Mouse (Mus musculus): Measurements from ENCODE around the gene Smarcb1.
A peak's percentile ranks its signal among the peaks of the same experiment; 100 is the strongest.

Smarcb1 gene

GRCm38 (mm10) chr10:75921026-75921725, at the start of gene Smarcb1:
TSS of gene Smarcb1 (minus strand) at chr10:75921617.
- DNase-seq (ENCODE audit: extremely low read depth, low read depth) = peak; percentile 78

- DNase-seq (ENCODE audit: extremely low read depth, low read depth) = no peak
Measured at GRCm38 (mm10) chr10:75954381-75954811, 33.0 kb upstream of the Smarcb1 start, which contains the start of gene Gm5134. TSS of gene Gm5134 (plus strand) at chr10:75954514.

GRCm38 (mm10) chr10:75951424-75952050, 30.1 kb upstream of the Smarcb1 start:
- DNase-seq (ENCODE audit: extremely low read depth, low read depth) = peak; percentile 32

GRCm38 (mm10) chr10:75950791-75951210, 29.4 kb upstream of the Smarcb1 start:
- DNase-seq (ENCODE audit: extremely low read depth, low read depth) = no peak

GRCm38 (mm10) chr10:75949053-75950045, 27.9 kb upstream of the Smarcb1 start:
- no peak for DNase-seq (ENCODE audit: extremely low read depth, low read depth)

- DNase-seq (ENCODE audit: extremely low read depth, low read depth) = no peak
Measured at GRCm38 (mm10) chr10:75948079-75948478, 26.7 kb upstream of the Smarcb1 start.

- DNase-seq (ENCODE audit: extremely low read depth, low read depth) = no peak
Measured at GRCm38 (mm10) chr10:75945896-75946295, 24.5 kb upstream of the Smarcb1 start.

GRCm38 (mm10) chr10:75945213-75945612, 23.8 kb upstream of the Smarcb1 start:
- no peak for DNase-seq (ENCODE audit: extremely low read depth, low read depth)

- DNase-seq (ENCODE audit: extremely low read depth, low read depth) = no peak
Measured at GRCm38 (mm10) chr10:75944066-75944772, 22.8 kb upstream of the Smarcb1 start.

GRCm38 (mm10) chr10:75942736-75943477, 21.5 kb upstream of the Smarcb1 start, which contains the start of gene Vpreb3:
TSS of gene Vpreb3 (plus strand) at chr10:75943057.
- DNase-seq (ENCODE audit: extremely low read depth, low read depth) = no peak

- no peak for DNase-seq (ENCODE audit: extremely low read depth, low read depth)
Measured at GRCm38 (mm10) chr10:75941042-75941824, 19.8 kb upstream of the Smarcb1 start.

- DNase-seq (ENCODE audit: extremely low read depth, low read depth) = no peak
Measured at GRCm38 (mm10) chr10:75940520-75940919, 19.1 kb upstream of the Smarcb1 start, which contains the start of gene Gm867. TSS of gene Gm867 (minus strand) at chr10:75940672.

GRCm38 (mm10) chr10:75939481-75940234, 18.2 kb upstream of the Smarcb1 start:
- DNase-seq (ENCODE audit: extremely low read depth, low read depth) = no peak

GRCm38 (mm10) chr10:75937851-75938643, 16.6 kb upstream of the Smarcb1 start:
- no peak for DNase-seq (ENCODE audit: extremely low read depth, low read depth)

- DNase-seq (ENCODE audit: extremely low read depth, low read depth) = no peak
Measured at GRCm38 (mm10) chr10:75936909-75937667, 15.7 kb upstream of the Smarcb1 start.

- peak; percentile 70 for DNase-seq (ENCODE audit: extremely low read depth, low read depth)
Measured at GRCm38 (mm10) chr10:75935680-75936541, 14.5 kb upstream of the Smarcb1 start, which contains the start of gene Mmp11. TSS of gene Mmp11 (minus strand) at chr10:75936496.
